Mouse (Mus musculus) spleen, adult 2 months (tissue): ENCODE data around the gene Gm20388.

Source experiments
- CTCF ChIP-seq: fragments of 200-500 bp; IDR thresholded peaks from 2 replicates; pipeline ENCODE4 v1.5.1; 2011; ENCODE audit warnings: mild to moderate bottlenecking, inconsistent platforms; ENCODE audit not compliant: insufficient read depth, insufficient read length, insufficient replicate concordance; ENCODE audit errors: extremely low read depth
- POLR2A ChIP-seq: fragments of 200-500 bp; IDR thresholded peaks from 2 replicates; pipeline ENCODE4 v1.6.1; 2011; ENCODE audit warnings: low read depth, low read length, inconsistent platforms

DNA sequence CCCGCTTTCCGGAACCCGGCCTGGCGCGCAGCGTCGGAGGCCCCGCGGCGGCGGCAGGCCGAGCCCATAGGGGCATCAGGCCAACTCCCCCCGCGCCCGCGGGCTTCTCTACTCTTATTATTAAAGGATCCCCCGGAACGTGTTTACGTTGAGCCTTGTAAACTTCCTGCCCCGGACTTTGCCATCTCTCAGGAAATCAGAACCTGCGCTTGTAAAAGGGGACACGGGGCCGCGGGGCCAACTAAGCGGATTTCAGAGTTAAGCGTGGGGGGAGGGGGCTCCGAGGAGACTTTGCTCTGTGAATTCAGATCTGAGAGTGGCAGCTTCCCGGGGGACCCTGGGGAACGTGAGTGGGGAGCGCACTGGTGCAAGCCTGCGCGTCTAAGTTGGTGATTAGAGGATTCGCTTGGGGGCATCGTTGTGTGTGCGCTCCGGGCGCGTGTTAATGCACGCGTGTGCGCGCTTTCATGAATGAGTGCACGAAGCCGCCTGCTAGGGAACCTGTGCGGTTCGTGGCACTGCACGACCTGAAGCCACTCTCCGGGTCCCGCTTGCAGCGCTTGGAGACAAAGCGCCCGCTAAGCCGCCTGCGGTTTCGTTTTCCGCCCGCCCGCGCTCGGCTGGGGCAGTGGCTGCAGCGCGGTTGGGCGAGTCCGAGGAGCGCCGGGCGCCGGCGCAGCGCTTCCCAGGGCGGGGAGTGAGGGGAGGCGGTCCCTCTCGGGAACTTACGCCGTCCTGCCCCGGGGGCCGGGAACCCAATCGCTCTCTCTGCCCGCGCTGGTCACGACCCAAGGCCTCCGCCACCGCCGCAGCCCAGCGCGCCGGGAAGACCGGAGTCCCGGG is 1172.7 kb downstream of the Gm20388 start:
- TF ChIP-seq CTCF (no peak), POLR2A (no peak)
